Mouse (Mus musculus) heart, embryonic 13.5 days (tissue): ENCODE results near the gene Nfkb2. TPM values are rescaled to one million over a fixed set of nuclear protein-coding genes. Genes with fewer than 3 reads are reported as not detected.

ENCODE experiments used
- ATAC-seq: fragments of 200-750 bp; cut with Nextera tagmentation; 2 replicates; pipeline ENCODE4 v1.8.0; 2017; ENCODE audit warnings: moderate TSS enrichment; ENCODE audit not compliant: insufficient number of reproducible peaks, low FRiP score, low TSS enrichment; ENCODE audit errors: extremely low read depth
- H3K27ac ChIP-seq: fragments of 300-500 bp; sonication (generic); replicated peaks from 2 replicates; pipeline ENCODE4 v1.5.1; 2015; ENCODE audit warnings: moderate library complexity, mild to moderate bottlenecking, inconsistent platforms
- H3K27me3 ChIP-seq: fragments of 300-500 bp; sonication (generic); replicated peaks from 2 replicates; pipeline ENCODE4 v1.6.1; 2015; ENCODE audit warnings: mild to moderate bottlenecking, inconsistent platforms
- H3K36me3 ChIP-seq: fragments of 300-500 bp; sonication (generic); 2 replicates; pipeline ENCODE4 v1.6.1; 2015; ENCODE audit warnings: mild to moderate bottlenecking, inconsistent platforms
- H3K4me1 ChIP-seq: fragments of 300-500 bp; sonication (generic); 2 replicates; pipeline ENCODE4 v1.6.1; 2015; ENCODE audit warnings: inconsistent platforms
- H3K4me2 ChIP-seq: fragments of 300-500 bp; sonication (generic); 2 replicates; pipeline ENCODE4 v1.6.1; 2015; ENCODE audit warnings: inconsistent platforms, mild to moderate bottlenecking, moderate library complexity
- H3K4me3 ChIP-seq: fragments of 300-500 bp; sonication (generic); 2 replicates; pipeline ENCODE4 v1.5.1; 2015; ENCODE audit warnings: moderate library complexity, mild to moderate bottlenecking, inconsistent platforms
- H3K9ac ChIP-seq: fragments of 300-500 bp; sonication (generic); 2 replicates; pipeline ENCODE4 v1.6.1; 2015; ENCODE audit warnings: inconsistent platforms, mild to moderate bottlenecking, moderate library complexity
- H3K9me3 ChIP-seq: fragments of 300-500 bp; sonication (generic); 2 replicates; pipeline ENCODE4 v1.6.1; 2016; ENCODE audit warnings: inconsistent platforms
- WGBS: fragments of 180-500 bp; shearing (Covaris S2); methylation state at CpG from one replicate; pipeline ENCODE4 v1.1.7; 2015; ENCODE audit warnings: mixed read lengths; 5-methylcytosine and 5-hydroxymethylcytosine counted together
- polyA plus RNA-seq: library from polyadenylated mRNA; unstranded; fragments of >200 nt; fragmentation: Nextera tagmentation; extraction: Ambion mirVana; gene quantifications from 2 replicates; pipeline ENCODE4 v1.2.1, GENCODE M21; 2015

Gene Nfkb2
- polyA plus RNA-seq, 1 experiment from 2014 or later, result 6.3 TPM

DNA sequence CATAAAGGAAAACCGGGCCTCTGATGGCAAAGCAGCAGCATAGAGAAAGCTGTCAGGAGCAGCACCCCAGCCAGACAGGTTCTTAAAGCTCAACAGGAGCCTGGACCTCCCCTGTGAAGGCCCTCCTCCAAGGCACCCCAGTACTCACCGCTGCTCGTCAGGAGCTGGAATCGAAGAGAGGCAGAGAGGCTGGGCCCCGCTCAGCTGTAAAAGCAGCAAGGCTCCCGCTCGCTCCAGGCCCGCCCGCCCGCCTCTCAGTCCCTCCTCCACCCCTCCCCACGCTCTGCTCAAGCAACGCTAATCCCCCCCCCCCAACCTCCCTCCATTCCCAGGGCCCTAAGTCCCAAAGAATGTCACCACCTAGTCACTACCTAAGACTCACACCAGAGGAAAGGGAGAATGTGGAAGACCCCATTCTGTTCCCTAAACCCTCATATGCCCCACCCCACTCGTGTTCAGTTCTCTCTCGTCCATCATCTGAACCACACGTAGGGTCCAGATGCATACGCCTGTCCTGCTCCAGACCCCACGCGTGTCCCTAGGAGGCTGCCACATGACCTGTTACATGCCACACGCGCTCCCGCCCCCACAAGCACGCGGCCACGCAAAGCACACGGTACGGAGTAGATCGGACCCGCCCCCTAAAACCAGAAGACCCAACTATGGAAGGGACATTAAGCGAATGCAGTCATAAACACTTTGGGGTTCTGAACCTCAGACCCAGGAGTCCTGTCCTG lies 22.1 kb downstream of the Nfkb2 start:
- peaks cover 31% of the 10 kb centered on the region for H3K4me1 ChIP-seq
- H3K9ac ChIP-seq, result no peak overlapping the region
- 7% methylated on average over 27 of the region's 29 CpGs for WGBS
- no peaks in the 10 kb centered on the region for H3K9me3 ChIP-seq
- no peak overlapping the region for H3K27ac ChIP-seq
- peaks cover 64% of the 10 kb centered on the region for H3K27me3 ChIP-seq
- peak overlapping the region; percentile 79 for H3K4me3 ChIP-seq
- H3K36me3 ChIP-seq, result peaks cover 11% of the 10 kb centered on the region
- no peak for ATAC-seq
- peak overlapping the region; percentile 98 for H3K4me2 ChIP-seq

DNA sequence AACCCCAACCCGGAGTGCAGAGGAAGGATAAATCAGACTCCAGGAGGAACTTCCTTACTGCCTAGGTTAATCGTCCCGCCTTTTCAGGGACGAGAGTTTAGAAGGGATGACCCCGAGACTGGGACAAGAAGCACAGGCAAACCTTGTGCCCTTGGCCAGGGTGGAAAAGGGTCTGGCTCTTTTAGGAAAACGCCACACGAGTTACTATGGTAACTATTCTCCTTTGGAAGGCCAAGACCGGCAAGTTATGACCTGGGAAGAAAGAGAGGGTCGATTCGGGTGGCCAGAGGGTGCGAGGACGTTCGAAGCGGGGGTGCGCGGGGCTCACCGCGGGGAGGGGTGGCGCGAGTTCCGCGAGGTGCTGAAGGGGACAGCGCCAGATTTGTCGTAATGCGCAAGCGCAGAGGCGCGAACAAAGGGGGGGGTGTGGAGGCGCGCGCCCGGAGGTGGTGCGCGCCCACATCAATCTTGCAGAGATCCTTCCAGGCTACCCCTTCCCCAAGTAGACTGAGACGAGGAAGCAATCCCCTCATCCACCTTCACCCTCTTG lies 22.7 kb downstream of the Nfkb2 start, which contains the start of gene Psd:
TSS of gene Psd (minus strand) at position 401 of the 550 bp plus-strand sequence.
- Histone ChIP-seq H3K27me3 (peaks cover 57% of the 10 kb centered on the region), H3K4me3 (peak within 1 kb of the TSS; percentile 79), H3K36me3 (peaks cover 18% of the 10 kb centered on the region), H3K4me2 (peak within 1 kb of the TSS; percentile 98), H3K27ac (peak within 1 kb of the TSS; percentile 84), H3K9ac (peak within 1 kb of the TSS; percentile 84), H3K4me1 (peaks cover 28% of the 10 kb centered on the region), H3K9me3 (no peaks in the 10 kb centered on the region)
- ATAC-seq, result no peak
- WGBS, result under 1% methylated on average over 35 of the region's 35 CpGs

DNA sequence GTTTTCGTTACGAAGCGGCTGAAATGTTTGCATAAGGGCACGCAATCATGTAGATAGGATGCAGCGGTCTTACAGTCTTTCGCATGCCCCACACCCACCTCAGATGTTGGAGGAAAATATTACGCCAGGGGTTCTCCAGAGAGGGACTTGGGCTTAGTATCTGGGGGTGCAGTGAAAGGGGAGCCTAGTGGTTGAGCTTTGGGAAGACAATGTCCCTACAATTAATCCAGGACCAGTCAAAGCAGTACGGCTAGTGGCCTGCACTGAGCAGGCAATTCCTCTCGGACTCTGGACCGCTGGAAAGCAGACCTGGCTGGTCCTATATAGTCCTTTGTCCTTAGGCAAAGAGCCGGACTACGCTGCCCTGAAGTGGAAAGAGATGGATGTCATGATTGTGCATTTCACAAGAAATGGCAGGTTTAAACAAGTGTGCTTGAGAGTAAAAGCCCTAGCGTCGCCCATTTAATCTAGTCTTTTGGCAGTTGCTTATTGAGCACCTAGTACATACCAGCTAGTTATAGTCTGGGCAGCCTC lies 23.5 kb downstream of the Nfkb2 start:
- Histone ChIP-seq H3K9me3 (no peaks in the 10 kb centered on the region), H3K27me3 (peaks cover 50% of the 10 kb centered on the region), H3K4me2 (peak overlapping the region; percentile 98), H3K27ac (peak overlapping the region; percentile 84; the same call in 1 of the 2 replicates), H3K4me1 (peaks cover 28% of the 10 kb centered on the region), H3K4me3 (peak overlapping the region; percentile 79), H3K36me3 (peaks cover 25% of the 10 kb centered on the region), H3K9ac (peak overlapping the region; percentile 84)
- no peak for ATAC-seq
- WGBS, result 22% methylated on average over 14 of the region's 14 CpGs

DNA sequence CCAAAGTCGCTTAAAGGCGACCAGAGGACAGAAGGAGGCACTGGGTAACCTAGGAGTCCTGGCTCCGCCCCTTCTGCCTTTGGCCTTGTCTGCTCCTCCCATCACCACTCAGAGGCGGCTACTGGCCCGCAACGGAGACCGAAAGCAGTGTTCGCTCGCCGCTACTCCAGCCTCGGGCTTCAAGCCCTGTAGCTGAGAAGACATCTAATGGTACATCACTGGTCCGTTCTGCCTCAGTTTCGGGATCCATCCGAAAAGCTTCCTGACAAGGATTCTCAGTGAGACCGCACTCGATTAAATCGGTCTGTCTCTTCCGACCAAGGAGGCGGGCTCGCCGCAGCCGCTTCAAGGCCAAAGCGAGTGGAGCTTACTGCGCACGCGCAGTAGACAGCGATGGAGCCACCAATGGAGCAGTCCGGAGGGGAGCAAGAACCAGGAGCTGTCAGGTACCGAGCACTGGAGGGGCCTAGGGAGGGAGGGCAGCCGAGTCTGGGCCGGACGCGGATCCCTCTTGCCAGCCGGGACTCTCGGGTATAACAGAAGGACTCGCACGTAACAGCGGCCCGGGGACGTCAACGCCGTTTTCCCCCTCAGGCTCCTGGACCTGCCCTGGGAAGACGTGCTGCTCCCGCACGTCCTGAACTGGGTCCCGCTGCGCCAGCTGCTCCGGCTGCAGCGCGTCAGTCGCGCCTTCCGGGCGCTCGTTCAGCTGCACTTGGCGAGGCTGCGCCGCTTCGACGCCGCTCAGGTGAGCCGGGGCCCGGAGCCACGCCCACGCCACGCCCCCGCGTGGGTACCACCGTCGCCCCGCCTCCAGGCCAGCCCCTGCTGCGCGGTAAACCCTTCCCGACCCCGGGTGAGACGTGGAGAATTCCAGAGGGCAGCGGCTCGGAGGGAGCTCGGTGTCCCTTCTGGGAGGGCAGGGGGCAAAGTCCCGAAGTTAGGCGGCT lies 24.2 kb downstream of the Nfkb2 start, which contains the start of gene Fbxl15:
TSS of gene Fbxl15 (plus strand) at position 104 of the 950 bp plus-strand sequence.
- H3K9me3 ChIP-seq, result no peaks in the 10 kb centered on the region
- peak; percentile 69 for ATAC-seq
- peaks cover 28% of the 10 kb centered on the region for H3K4me1 ChIP-seq
- peak within 1 kb of the TSS; percentile 79 for H3K4me3 ChIP-seq
- H3K4me2 ChIP-seq, result peak within 1 kb of the TSS; percentile 98
- peaks cover 42% of the 10 kb centered on the region for H3K27me3 ChIP-seq
- H3K9ac ChIP-seq, result peak within 1 kb of the TSS; percentile 84
- peak within 1 kb of the TSS; percentile 84 for H3K27ac ChIP-seq
- WGBS, result under 1% methylated on average over 81 of the region's 81 CpGs
- peaks cover 27% of the 10 kb centered on the region for H3K36me3 ChIP-seq

DNA sequence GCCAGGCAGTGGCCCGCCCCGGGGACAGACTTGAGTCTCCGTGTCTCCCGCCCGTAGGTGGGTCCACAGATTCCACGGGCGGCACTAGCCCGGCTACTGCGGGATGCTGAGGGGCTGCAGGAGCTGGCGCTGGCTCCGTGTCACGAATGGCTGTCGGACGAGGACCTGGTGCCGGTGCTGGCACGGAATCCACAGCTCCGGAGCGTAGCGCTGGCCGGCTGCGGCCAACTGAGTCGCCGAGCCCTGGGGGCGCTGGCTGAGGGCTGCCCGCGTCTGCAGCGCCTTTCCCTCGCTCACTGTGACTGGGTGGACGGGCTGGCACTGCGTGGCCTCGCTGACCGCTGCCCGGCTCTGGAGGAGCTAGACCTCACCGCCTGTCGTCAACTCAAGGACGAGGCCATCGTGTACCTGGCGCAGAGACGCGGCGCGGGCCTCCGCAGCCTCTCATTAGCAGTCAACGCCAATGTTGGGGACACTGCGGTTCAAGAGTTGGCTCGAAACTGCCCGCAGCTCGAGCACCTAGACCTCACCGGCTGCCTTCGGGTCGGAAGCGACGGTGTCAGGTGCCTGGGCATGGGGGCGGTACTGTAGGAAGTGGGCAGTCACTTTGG lies 25.0 kb downstream of the Nfkb2 start:
- H3K4me2 ChIP-seq, result peak overlapping the region; percentile 98
- H3K4me3 ChIP-seq, result peak overlapping the region; percentile 79
- H3K9ac ChIP-seq, result peak overlapping the region; percentile 84
- peaks cover 27% of the 10 kb centered on the region for H3K36me3 ChIP-seq
- 2% methylated on average over 52 of the region's 54 CpGs for WGBS
- no peaks in the 10 kb centered on the region for H3K9me3 ChIP-seq
- peaks cover 34% of the 10 kb centered on the region for H3K27me3 ChIP-seq
- no peak for ATAC-seq
- peaks cover 28% of the 10 kb centered on the region for H3K4me1 ChIP-seq
- peak overlapping the region; percentile 84 for H3K27ac ChIP-seq

DNA sequence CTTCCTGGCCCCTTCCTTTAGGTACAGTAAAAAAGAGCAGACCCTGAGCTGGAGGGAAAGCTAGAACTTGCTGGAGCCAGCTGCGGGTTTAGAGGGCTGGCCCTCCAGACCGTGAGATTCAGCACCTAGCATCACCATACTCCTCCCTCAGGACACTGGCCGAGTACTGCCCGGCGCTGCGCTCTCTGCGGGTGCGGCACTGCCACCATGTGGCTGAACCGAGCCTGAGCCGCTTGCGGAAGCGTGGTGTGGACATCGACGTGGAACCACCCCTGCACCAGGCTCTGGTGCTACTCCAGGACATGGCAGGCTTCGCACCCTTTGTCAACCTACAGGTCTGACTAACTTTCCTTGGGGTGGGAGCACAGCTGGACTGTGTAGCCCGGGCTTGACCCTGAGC lies 25.8 kb downstream of the Nfkb2 start:
- H3K36me3 ChIP-seq, result peaks cover 27% of the 10 kb centered on the region
- H3K9ac ChIP-seq, result no peak overlapping the region
- peak overlapping the region; percentile 79; the same call in 1 of the 2 replicates for H3K4me3 ChIP-seq
- H3K27me3 ChIP-seq, result peaks cover 26% of the 10 kb centered on the region
- 0 out of 2 replicates have a peak, but pooled peaks have one; percentile 26 for ATAC-seq
- peaks cover 28% of the 10 kb centered on the region for H3K4me1 ChIP-seq
- peak overlapping the region; percentile 98 for H3K4me2 ChIP-seq
- 6% methylated on average over 16 of the region's 16 CpGs for WGBS
- H3K27ac ChIP-seq, result no peak overlapping the region
- no peaks in the 10 kb centered on the region for H3K9me3 ChIP-seq

DNA sequence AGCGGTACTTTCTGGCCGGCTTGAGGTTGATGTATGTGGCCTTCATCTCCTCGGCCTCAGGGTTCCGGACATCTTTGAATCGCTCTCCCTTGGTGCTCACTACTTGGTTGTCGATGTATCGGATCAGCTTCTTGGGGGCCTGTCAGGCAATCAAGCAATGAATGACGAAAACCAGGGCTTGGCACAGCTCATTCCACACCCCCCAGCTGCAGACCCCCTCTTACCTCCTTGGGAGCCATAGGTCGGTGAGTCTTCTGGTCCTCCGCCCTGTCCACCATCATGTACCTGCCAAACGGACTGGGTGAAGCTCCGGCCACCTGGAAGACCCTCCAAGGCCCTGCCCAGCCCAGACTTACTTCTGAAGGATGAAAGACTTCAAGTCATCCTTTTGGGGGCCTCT lies 26.6 kb downstream of the Nfkb2 start:
- peaks cover 27% of the 10 kb centered on the region for H3K36me3 ChIP-seq

DNA sequence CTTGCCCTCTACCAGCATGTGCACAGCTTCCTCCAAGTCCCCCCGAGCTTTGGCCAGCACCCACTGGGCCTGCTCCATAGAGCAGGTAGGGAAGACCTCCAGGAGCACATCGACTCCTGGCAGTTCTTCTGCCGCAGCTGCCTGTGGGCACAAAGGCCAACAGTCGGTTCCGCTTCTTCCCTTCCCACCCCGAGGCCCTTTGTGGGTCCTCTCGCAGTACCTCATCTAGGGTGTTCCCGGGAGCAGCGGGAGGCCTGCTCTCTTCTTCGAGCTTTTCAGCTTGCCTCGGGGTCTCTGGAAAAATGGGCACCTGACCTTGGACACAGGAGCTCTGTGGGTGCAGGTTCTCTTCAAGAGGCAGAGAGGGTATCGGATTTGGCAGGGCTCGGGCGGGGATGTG lies 27.2 kb downstream of the Nfkb2 start:
- ATAC-seq, result no peak
- Histone ChIP-seq H3K36me3 (peaks cover 27% of the 10 kb centered on the region), H3K27ac (no peak overlapping the region), H3K4me2 (no peak overlapping the region), H3K4me3 (no peak overlapping the region), H3K9ac (no peak overlapping the region), H3K27me3 (peaks cover 12% of the 10 kb centered on the region), H3K4me1 (peaks cover 28% of the 10 kb centered on the region), H3K9me3 (no peaks in the 10 kb centered on the region)
- 83% methylated on average over 14 of the region's 14 CpGs for WGBS

More for the DNA sequence above, 26.6 kb downstream of the Nfkb2 start:
- H3K9ac ChIP-seq, result no peak overlapping the region
- WGBS, result 86% methylated on average over 12 of the region's 12 CpGs
- ATAC-seq, result no peak
- no peak overlapping the region for H3K4me3 ChIP-seq
- H3K27me3 ChIP-seq, result peaks cover 19% of the 10 kb centered on the region
- no peak overlapping the region for H3K4me2 ChIP-seq
- H3K9me3 ChIP-seq, result no peaks in the 10 kb centered on the region
- no peak overlapping the region for H3K27ac ChIP-seq
- H3K4me1 ChIP-seq, result peaks cover 28% of the 10 kb centered on the region

DNA sequence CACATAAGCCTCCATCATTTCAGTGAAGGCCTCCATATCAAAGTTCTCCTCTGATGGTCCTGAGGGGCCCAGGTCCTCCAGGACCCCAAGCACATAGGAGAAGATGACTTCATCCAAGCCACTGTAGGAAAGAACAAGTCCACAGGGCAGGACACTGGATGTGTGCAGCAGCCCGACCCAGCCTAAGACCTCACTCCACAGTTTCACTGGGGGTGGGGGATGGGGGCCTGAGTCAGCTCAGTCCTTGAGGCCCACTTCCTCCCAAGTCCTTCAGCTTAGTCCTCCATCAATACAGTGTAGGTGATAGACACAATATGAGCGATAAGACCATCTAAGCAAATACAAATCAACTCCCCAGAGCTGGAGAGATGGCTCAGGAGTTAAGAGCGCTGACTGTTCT lies 27.8 kb downstream of the Nfkb2 start:
- WGBS, result 78% methylated on average over 3 of the region's 3 CpGs
- H3K36me3 ChIP-seq, result peaks cover 27% of the 10 kb centered on the region
- H3K27me3 ChIP-seq, result peaks cover 6% of the 10 kb centered on the region
- H3K9me3 ChIP-seq, result no peaks in the 10 kb centered on the region
- no peak overlapping the region for H3K9ac ChIP-seq
- H3K4me3 ChIP-seq, result no peak overlapping the region
- H3K27ac ChIP-seq, result no peak overlapping the region
- ATAC-seq, result no peak
- H3K4me1 ChIP-seq, result peaks cover 24% of the 10 kb centered on the region
- H3K4me2 ChIP-seq, result no peak overlapping the region

DNA sequence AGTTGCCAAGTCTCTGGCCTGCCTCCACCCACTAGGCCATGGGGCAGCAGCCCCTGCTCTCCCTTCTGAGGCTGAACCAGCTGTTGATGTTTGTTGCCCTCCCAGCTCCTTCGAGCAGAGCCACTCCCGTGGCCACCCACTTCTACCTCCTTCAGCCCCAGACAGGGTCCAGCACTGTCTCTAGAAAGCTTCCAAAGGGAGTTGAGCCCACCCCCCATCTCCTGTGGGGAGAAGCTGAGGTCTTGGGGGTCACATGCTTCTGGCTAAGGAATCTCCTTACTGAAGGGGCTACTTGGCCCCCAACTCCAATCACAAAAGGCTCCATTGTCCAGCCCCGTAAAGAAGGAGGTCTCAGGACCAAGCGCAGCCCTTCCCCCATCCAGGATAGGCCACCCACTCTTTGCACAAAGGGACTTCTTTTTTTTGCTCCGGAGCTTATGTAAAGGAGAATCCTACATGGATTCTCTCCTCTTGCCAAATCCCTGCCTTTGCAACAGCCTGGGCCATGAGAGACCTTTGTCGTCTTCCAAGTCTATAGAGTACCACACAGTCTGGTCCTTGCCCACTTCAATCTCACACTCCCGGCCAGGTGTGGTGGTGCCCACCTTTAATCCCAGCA lies 28.7 kb downstream of the Nfkb2 start:
- Histone ChIP-seq H3K36me3 (peaks cover 27% of the 10 kb centered on the region), H3K4me2 (no peak overlapping the region), H3K9me3 (no peaks in the 10 kb centered on the region), H3K4me1 (peaks cover 23% of the 10 kb centered on the region), H3K9ac (no peak overlapping the region), H3K27me3 (no peaks in the 10 kb centered on the region), H3K27ac (no peak overlapping the region), H3K4me3 (no peak overlapping the region)
- no peak for ATAC-seq
- WGBS, result 63% methylated on average over 7 of the region's 7 CpGs
